Mouse (Mus musculus): ENCODE measurements at regions not wholly inside any gene's neighbourhood (a gene's known extent, or its start where the extent isn't known, plus 50 kb on each side); places are given as distances from the start of the nearest gene placed in this dataset.

DNA sequence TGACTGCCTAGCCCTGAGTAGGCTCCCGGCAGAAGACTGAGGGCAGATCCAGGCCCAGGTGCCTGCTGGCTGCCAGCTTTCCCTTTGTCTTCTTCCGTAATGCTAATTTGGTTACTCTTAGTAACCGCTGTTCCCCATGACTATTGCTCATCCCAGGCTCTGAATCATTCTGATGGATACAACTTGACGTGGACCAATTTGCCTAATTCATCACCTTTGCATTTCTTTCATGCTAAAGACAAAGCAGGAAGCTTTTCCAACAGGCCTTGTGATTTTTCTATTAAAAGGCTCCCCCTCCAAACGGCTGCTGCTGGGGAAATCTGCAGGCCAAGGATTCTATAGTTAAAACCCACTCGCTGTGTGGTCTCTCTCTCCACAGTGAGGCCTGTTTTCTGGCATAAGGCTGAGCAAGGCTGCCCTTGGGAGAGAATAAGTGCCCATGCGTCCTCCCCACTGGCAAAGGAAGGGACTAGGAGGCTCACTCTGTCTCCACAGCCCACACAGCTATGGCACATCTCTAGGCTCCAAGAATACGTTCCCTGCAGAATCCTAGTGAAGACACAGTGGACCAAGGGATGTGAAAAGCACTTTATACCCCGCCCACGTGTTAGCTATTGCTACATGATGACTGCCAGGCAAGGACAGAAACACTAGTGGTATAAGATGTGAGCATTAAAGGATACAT, 304.6 kb downstream of the 3100002H09Rik start:
- H3K27ac ChIP-seq (ENCODE audit: insufficient read depth, low read depth, low read length), result no peak overlapping the region
- H3K4me3 ChIP-seq (ENCODE audit: insufficient read depth, low read length), result no peak overlapping the region
- H3K4me1 ChIP-seq (ENCODE audit: control insufficient read depth, insufficient read depth, low read length), result no peaks in the 10 kb centered on the region
- no peak for TF ChIP-seq POLR2A (IDR thresholded peaks at IDR 0.05; ENCODE audit: borderline replicate concordance, low read depth, low read length)
- TF ChIP-seq CTCF (IDR thresholded peaks at IDR 0.05; ENCODE audit: low read depth, low read length), result no peak

DNA sequence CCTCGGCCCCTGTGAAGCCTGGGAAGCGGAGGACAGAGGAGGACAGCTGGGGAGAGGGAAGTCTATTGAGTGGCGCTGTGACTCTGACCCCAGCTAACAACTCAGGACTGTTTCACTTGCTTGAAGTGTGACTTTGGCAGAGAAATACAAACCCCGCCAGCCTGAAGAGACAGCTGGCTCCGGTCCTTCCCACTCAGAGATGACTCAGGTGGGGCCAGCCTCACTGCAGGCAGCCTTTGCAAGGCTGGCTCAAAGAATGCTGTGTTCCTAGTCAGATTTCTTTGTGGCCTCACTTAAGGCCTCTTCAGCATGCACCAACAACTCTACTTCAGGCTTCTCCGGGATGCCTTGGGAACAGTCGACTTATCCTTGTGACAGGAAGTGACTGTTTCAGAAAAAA, 307.7 kb downstream of the 3100002H09Rik start:
- no peaks in the 10 kb centered on the region for H3K4me1 ChIP-seq (ENCODE audit: control insufficient read depth, insufficient read depth, low read length)
- no peak overlapping the region for H3K27ac ChIP-seq (ENCODE audit: insufficient read depth, low read depth, low read length)
- H3K4me3 ChIP-seq (ENCODE audit: insufficient read depth, low read length), result no peak overlapping the region
- TF ChIP-seq CTCF (IDR thresholded peaks at IDR 0.05; ENCODE audit: low read depth, low read length), result no peak
- TF ChIP-seq POLR2A (IDR thresholded peaks at IDR 0.05; ENCODE audit: borderline replicate concordance, low read depth, low read length), result no peak

DNA sequence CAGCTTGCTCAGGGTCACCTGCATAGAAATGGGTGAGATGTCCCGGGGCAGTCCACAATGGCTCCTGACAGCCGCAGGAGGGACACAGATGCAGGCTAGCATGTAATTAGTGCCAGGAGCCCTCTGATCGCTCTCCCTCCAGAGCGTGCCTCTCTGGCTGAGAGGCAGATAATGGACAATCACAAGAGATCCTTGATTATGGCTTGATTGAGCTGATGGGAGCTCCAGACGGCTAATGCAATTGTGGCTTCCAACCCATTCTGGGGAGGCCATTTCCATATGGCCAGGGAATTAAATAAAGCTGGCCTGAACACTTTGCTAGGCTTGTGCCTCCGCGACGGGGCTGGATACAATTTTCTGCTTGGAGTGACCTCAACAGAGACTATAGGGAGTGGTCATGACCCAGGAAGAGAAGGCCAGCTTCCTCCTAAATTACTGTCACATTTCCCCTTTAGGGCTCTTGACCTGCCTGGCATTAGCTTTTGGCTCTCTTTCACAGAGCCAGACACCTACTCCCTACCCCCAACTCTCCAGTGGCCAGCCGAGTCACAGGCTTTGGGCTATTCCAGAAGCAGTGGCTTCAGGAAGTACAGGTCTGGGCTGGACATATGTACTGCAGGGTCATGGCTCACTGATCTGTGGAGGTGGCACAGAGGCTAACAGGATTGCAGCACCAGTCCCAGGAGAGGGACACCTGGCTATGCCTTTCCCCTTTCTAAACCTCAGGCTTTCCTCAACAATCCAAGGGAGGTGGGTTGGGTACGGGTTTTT, 311.8 kb downstream of the 3100002H09Rik start:
- Histone ChIP-seq H3K4me1 (ENCODE audit: control insufficient read depth, insufficient read depth, low read length) (no peaks in the 10 kb centered on the region), H3K27ac (ENCODE audit: insufficient read depth, low read depth, low read length) (no peak overlapping the region), H3K4me3 (ENCODE audit: insufficient read depth, low read length) (no peak overlapping the region)
- TF ChIP-seq POLR2A (IDR thresholded peaks at IDR 0.05; ENCODE audit: borderline replicate concordance, low read depth, low read length), result no peak
- no peak for TF ChIP-seq CTCF (IDR thresholded peaks at IDR 0.05; ENCODE audit: low read depth, low read length)

DNA sequence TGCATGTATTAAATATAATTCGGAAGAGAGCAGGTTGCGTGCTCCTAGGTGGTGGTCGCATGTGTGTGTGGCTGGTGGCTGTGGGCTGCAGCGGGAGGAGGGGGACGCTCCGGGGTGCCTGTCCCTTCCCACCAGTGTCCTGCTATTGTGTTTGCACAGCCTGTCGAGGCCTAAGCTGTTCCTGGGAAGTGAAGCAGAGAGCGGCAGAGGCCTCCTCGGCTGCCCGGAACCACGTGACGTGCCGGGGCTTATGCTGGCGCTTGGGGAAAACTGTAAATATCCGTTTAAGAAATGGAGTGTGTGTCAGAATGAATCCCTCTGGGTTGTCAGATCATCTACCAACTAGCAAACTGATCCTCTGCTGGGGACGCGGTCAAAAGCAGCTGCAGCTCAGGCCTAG, 318.3 kb downstream of the 3100002H09Rik start:
- H3K27ac ChIP-seq (ENCODE audit: insufficient read depth, low read depth, low read length), result no peak overlapping the region
- TF ChIP-seq POLR2A (IDR thresholded peaks at IDR 0.05; ENCODE audit: borderline replicate concordance, low read depth, low read length), result no peak
- no peak for TF ChIP-seq CTCF (IDR thresholded peaks at IDR 0.05; ENCODE audit: low read depth, low read length)
- H3K4me3 ChIP-seq (ENCODE audit: insufficient read depth, low read length), result no peak overlapping the region
- H3K4me1 ChIP-seq (ENCODE audit: control insufficient read depth, insufficient read depth, low read length), result no peaks in the 10 kb centered on the region

DNA sequence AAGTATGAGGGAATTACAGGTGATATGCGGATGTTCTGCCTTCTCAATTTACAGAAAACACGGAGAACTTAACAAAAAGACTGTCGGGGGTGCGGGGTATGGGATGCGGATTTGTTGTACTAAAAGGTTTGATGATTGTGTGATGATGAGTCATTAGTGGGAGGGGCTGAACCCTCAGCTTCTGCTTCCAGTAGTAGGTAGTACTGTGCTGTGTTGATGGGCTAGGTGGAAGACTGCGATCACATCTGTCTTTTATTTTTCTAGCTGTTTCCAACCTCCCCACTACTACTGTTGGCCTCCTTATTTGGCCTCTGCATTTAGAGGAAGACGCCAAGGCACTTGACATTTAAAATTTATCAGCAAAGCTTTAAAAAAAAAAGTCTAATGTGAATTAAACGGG, 318.8 kb downstream of the 3100002H09Rik start:
- no peak overlapping the region for H3K4me3 ChIP-seq (ENCODE audit: insufficient read depth, low read length)
- H3K27ac ChIP-seq (ENCODE audit: insufficient read depth, low read depth, low read length), result no peak overlapping the region
- no peaks in the 10 kb centered on the region for H3K4me1 ChIP-seq (ENCODE audit: control insufficient read depth, insufficient read depth, low read length)
- TF ChIP-seq CTCF (IDR thresholded peaks at IDR 0.05; ENCODE audit: low read depth, low read length) (no peak), POLR2A (IDR thresholded peaks at IDR 0.05; ENCODE audit: borderline replicate concordance, low read depth, low read length) (no peak)

DNA sequence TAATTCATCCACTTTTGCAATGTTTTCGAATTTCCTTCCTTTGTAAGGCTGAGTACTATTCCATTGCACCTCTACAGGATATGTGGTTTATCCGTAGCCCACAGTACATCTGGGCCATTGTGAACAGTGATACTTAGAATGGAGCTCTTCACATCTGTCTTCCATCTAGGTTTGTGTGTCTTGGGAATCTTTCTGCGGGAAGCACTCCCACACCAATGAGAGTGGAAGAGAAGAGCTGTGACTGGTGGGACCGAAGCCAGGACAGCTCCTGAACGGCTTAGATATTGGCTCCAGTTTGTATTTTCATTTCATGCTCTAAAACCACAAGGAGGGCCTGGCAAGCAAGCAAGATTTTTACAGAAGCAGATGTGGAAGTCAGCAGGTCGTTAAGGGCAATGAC, 323.1 kb downstream of the 3100002H09Rik start:
- no peaks in the 10 kb centered on the region for H3K4me1 ChIP-seq (ENCODE audit: control insufficient read depth, insufficient read depth, low read length)
- H3K27ac ChIP-seq (ENCODE audit: insufficient read depth, low read depth, low read length), result no peak overlapping the region
- H3K4me3 ChIP-seq (ENCODE audit: insufficient read depth, low read length), result no peak overlapping the region
- TF ChIP-seq POLR2A (IDR thresholded peaks at IDR 0.05; ENCODE audit: borderline replicate concordance, low read depth, low read length) (no peak), CTCF (IDR thresholded peaks at IDR 0.05; ENCODE audit: low read depth, low read length) (no peak)

DNA sequence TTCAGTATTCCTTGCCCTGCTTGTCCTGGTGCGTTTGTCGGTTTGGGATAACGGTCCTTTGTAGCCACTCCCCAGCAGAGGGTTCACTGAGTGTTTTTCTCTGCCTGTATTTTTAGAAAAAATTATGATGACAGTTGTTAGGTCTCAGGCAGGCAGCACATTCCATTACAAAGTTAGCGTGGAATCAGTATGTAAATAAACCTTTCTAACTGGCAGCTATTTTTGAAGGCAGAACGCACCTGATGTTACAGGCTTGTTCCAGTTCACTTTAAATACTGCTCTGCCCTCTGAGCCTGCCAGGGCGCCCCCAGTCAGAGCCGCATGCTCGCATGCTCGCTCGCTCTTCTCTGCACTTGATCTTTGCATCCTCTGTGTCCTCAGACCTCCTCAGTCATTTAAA, 331.9 kb downstream of the 3100002H09Rik start:
- H3K27ac ChIP-seq (ENCODE audit: insufficient read depth, low read depth, low read length), result no peak overlapping the region
- no peak overlapping the region for H3K4me3 ChIP-seq (ENCODE audit: insufficient read depth, low read length)
- no peaks in the 10 kb centered on the region for H3K4me1 ChIP-seq (ENCODE audit: control insufficient read depth, insufficient read depth, low read length)
- no peak for TF ChIP-seq POLR2A (IDR thresholded peaks at IDR 0.05; ENCODE audit: borderline replicate concordance, low read depth, low read length)
- no peak for TF ChIP-seq CTCF (IDR thresholded peaks at IDR 0.05; ENCODE audit: low read depth, low read length)

DNA sequence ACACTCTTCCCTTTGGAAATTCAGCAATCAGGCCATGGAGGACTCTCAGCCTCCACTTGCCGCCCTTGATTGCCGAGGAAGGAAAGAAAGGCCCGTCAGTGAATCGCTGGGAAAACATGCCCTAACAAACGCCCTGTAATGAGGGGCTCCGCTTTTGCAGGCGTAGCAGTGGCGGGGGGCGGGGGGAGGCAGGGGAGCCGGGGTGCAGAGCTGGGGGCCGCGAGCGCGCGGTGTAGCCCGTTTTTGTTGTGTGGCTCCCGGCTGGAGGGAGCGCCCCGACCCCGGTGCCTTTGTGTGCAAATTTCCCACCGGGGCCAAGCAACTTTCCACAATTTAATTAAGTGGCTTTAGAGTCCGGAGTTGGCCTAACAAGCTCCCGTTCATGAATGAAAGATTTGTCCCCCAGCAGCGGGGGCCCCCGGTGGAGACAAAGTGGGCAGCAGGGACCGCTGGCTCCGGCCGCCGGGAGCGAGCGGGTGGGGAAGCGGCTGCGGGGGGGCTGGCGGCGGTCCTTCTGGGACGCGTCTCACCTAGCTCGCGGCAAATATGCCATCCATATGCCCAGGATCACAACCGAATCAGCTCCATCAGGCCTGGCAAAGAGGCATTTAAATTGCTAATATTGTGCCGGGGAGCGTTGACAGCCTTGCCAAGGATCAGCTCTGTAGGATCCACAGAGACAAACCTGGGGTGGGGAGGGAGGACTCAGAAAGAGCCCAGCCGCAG, 333.0 kb downstream of the 3100002H09Rik start:
- TF ChIP-seq CTCF (IDR thresholded peaks at IDR 0.05; ENCODE audit: low read depth, low read length), result no peak
- TF ChIP-seq POLR2A (IDR thresholded peaks at IDR 0.05; ENCODE audit: borderline replicate concordance, low read depth, low read length), result no peak
- Histone ChIP-seq H3K27ac (ENCODE audit: insufficient read depth, low read depth, low read length) (no peak overlapping the region), H3K4me1 (ENCODE audit: control insufficient read depth, insufficient read depth, low read length) (no peaks in the 10 kb centered on the region), H3K4me3 (ENCODE audit: insufficient read depth, low read length) (no peak overlapping the region)

GRCm38 (mm10) chr4:124276741-124277455, 333.7 kb downstream of the 3100002H09Rik start:
- no peaks in the 10 kb centered on the region for H3K4me1 ChIP-seq (ENCODE audit: control insufficient read depth, insufficient read depth, low read length)
- no peak overlapping the region for H3K4me3 ChIP-seq (ENCODE audit: insufficient read depth, low read length)
- TF ChIP-seq POLR2A (IDR thresholded peaks at IDR 0.05; ENCODE audit: borderline replicate concordance, low read depth, low read length) (no peak), CTCF (IDR thresholded peaks at IDR 0.05; ENCODE audit: low read depth, low read length) (no peak)
- no peak overlapping the region for H3K27ac ChIP-seq (ENCODE audit: insufficient read depth, low read depth, low read length)
